Mouse (Mus musculus) embryonic facial prominence, embryonic 14.5 days (tissue): ENCODE measurements around the gene Hdac7. TPM values are rescaled to one million over a fixed set of nuclear protein-coding genes. Genes with fewer than 3 reads are reported as not detected.
A peak's percentile ranks its signal among the peaks of the same experiment; 100 is the strongest.

Source experiments
- ATAC-seq: fragments of 200-750 bp; cut with Nextera tagmentation; 2 replicates; pipeline ENCODE4 v1.8.0; 2017; ENCODE audit warnings: low read depth, moderate number of reproducible peaks, moderate TSS enrichment
- DNase-seq: peaks from one replicate; pipeline ENCODE4 v3.0.0-alpha.2; 2015; ENCODE audit warnings: low spot score
- H3K27ac ChIP-seq: fragments of 300-500 bp; sonication (generic); replicated peaks from 2 replicates; pipeline ENCODE4 v1.5.1; 2014; ENCODE audit warnings: low read depth, mild to moderate bottlenecking, low read length, moderate library complexity
- H3K27me3 ChIP-seq: fragments of 300-500 bp; sonication (generic); replicated peaks from 2 replicates; pipeline ENCODE4 v1.6.1; 2014; ENCODE audit warnings: low read length; ENCODE audit not compliant: control insufficient read depth, insufficient read depth
- H3K36me3 ChIP-seq: fragments of 300-500 bp; sonication (generic); 2 replicates; pipeline ENCODE4 v1.6.1; 2014; ENCODE audit warnings: low read length, mixed read lengths; ENCODE audit not compliant: control insufficient read depth, insufficient read depth
- H3K4me1 ChIP-seq: fragments of 300-500 bp; sonication (generic); 2 replicates; pipeline ENCODE4 v1.6.1; 2014; ENCODE audit warnings: antibody characterized with exemption, low read length; ENCODE audit not compliant: control insufficient read depth, insufficient read depth
- H3K4me2 ChIP-seq: fragments of 300-500 bp; sonication (generic); 2 replicates; pipeline ENCODE4 v1.6.1; 2014; ENCODE audit warnings: low read depth, mild to moderate bottlenecking, low read length, moderate library complexity, mixed read lengths
- H3K4me3 ChIP-seq: fragments of 300-500 bp; sonication (generic); 2 replicates; pipeline ENCODE4 v1.5.1; 2014; ENCODE audit warnings: low read depth, mild to moderate bottlenecking, low read length
- H3K9ac ChIP-seq: fragments of 300-500 bp; sonication (generic); 2 replicates; pipeline ENCODE4 v1.6.1; 2014; ENCODE audit warnings: low read depth, mild to moderate bottlenecking, low read length, moderate library complexity, mixed read lengths
- H3K9me3 ChIP-seq: fragments of 300-500 bp; sonication (generic); 2 replicates; pipeline ENCODE4 v1.6.1; 2016; ENCODE audit warnings: low read length; ENCODE audit not compliant: control insufficient read depth
- WGBS: fragments of 180-500 bp; shearing (Covaris S2); extraction: QIAGEN DNeasy Blood & Tissue Kit; methylation state at CpG from one replicate; pipeline ENCODE4 v1.1.7; 2014; 5-methylcytosine and 5-hydroxymethylcytosine counted together
- polyA plus RNA-seq: library from polyadenylated mRNA; unstranded; fragments of >200 nt; fragmentation: Nextera tagmentation; extraction: Ambion mirVana; gene quantifications from 2 replicates; pipeline ENCODE4 v1.2.1, GENCODE M21; 2014

Hdac7 gene
- polyA plus RNA-seq, result 30.8 and 31.7 TPM in 2 replicates

GRCm38 (mm10) chr15:97844037-97845034, at the start of gene Hdac7:
Gene Hdac7, minus strand, starts transcription at chr15:97844502.
- no peak for ATAC-seq
- H3K4me1 ChIP-seq, result peaks cover 13% of the 10 kb centered on the region
- no peaks in the 10 kb centered on the region for H3K9me3 ChIP-seq
- H3K27me3 ChIP-seq, result no peaks in the 10 kb centered on the region
- WGBS, result 71% methylated on average over 19 of the region's 19 CpGs
- no peaks in the 10 kb centered on the region for H3K36me3 ChIP-seq
- no peak for DNase-seq
- H3K9ac ChIP-seq, result no peak within 1 kb of the TSS
- no peak within 1 kb of the TSS for H3K4me3 ChIP-seq
- H3K4me2 ChIP-seq, result no peak within 1 kb of the TSS
- H3K27ac ChIP-seq, result no peak within 1 kb of the TSS

- no peak for DNase-seq
- H3K4me2 ChIP-seq, result no peak overlapping the region
- no peak overlapping the region for H3K27ac ChIP-seq
- WGBS, result 60% methylated on average over 8 of the region's 8 CpGs
- H3K27me3 ChIP-seq, result no peaks in the 10 kb centered on the region
- no peak overlapping the region for H3K9ac ChIP-seq
- no peak for ATAC-seq
- no peaks in the 10 kb centered on the region for H3K36me3 ChIP-seq
- H3K9me3 ChIP-seq, result no peaks in the 10 kb centered on the region
- peaks cover 3% of the 10 kb centered on the region; the same call in 1 of the 2 replicates for H3K4me1 ChIP-seq
- no peak overlapping the region for H3K4me3 ChIP-seq
Measured at GRCm38 (mm10) chr15:97892506-97892905, 48.2 kb upstream of the Hdac7 start.

GRCm38 (mm10) chr15:97890450-97890849, 46.1 kb upstream of the Hdac7 start:
- no peak overlapping the region for H3K4me3 ChIP-seq
- DNase-seq (no peak), ATAC-seq (no peak)
- H3K27ac ChIP-seq, result no peak overlapping the region
- no peak overlapping the region for H3K4me2 ChIP-seq
- no peaks in the 10 kb centered on the region for H3K27me3 ChIP-seq
- H3K9me3 ChIP-seq, result no peaks in the 10 kb centered on the region
- WGBS, result 91% methylated on average over 10 of the region's 10 CpGs
- no peaks in the 10 kb centered on the region for H3K4me1 ChIP-seq
- H3K36me3 ChIP-seq, result no peaks in the 10 kb centered on the region
- H3K9ac ChIP-seq, result no peak overlapping the region

GRCm38 (mm10) chr15:97890017-97890416, 45.7 kb upstream of the Hdac7 start:
- 57% methylated on average over 11 of the region's 11 CpGs for WGBS
- peak; percentile 34 for DNase-seq
- ATAC-seq, result no peak
- no peaks in the 10 kb centered on the region for H3K36me3 ChIP-seq
- no peak overlapping the region for H3K9ac ChIP-seq
- no peaks in the 10 kb centered on the region for H3K4me1 ChIP-seq
- H3K4me3 ChIP-seq, result no peak overlapping the region
- no peaks in the 10 kb centered on the region for H3K27me3 ChIP-seq
- H3K9me3 ChIP-seq, result no peaks in the 10 kb centered on the region
- H3K27ac ChIP-seq, result no peak overlapping the region
- no peak overlapping the region for H3K4me2 ChIP-seq

- Histone ChIP-seq H3K27ac (no peak overlapping the region), H3K4me2 (no peak overlapping the region), H3K9me3 (no peaks in the 10 kb centered on the region), H3K4me1 (no peaks in the 10 kb centered on the region), H3K9ac (no peak overlapping the region), H3K27me3 (no peaks in the 10 kb centered on the region), H3K4me3 (no peak overlapping the region), H3K36me3 (no peaks in the 10 kb centered on the region)
- DNase-seq, result no peak
- 66% methylated on average over 10 of the region's 10 CpGs for WGBS
- ATAC-seq, result no peak
Measured at GRCm38 (mm10) chr15:97887541-97888016, 43.3 kb upstream of the Hdac7 start.

- Histone ChIP-seq H3K9ac (no peak overlapping the region), H3K9me3 (no peaks in the 10 kb centered on the region), H3K36me3 (no peaks in the 10 kb centered on the region), H3K4me1 (no peaks in the 10 kb centered on the region), H3K4me3 (no peak overlapping the region), H3K27me3 (no peaks in the 10 kb centered on the region), H3K4me2 (no peak overlapping the region), H3K27ac (no peak overlapping the region)
- DNase-seq, result no peak
- ATAC-seq, result no peak
- WGBS, result 88% methylated on average over 8 of the region's 8 CpGs
Measured at GRCm38 (mm10) chr15:97881423-97881822, 37.1 kb upstream of the Hdac7 start.

- DNase-seq (no peak), ATAC-seq (no peak)
- Histone ChIP-seq H3K27ac (no peak overlapping the region), H3K27me3 (no peaks in the 10 kb centered on the region), H3K9ac (no peak overlapping the region), H3K4me1 (no peaks in the 10 kb centered on the region), H3K4me2 (no peak overlapping the region), H3K36me3 (no peaks in the 10 kb centered on the region), H3K4me3 (no peak overlapping the region), H3K9me3 (no peaks in the 10 kb centered on the region)
- WGBS, result 82% methylated on average over 9 of the region's 9 CpGs
Measured at GRCm38 (mm10) chr15:97880441-97880840, 36.1 kb upstream of the Hdac7 start.

GRCm38 (mm10) chr15:97878696-97879328, 34.5 kb upstream of the Hdac7 start:
- Histone ChIP-seq H3K9me3 (no peaks in the 10 kb centered on the region), H3K4me3 (no peak overlapping the region), H3K9ac (no peak overlapping the region), H3K36me3 (no peaks in the 10 kb centered on the region), H3K27me3 (no peaks in the 10 kb centered on the region), H3K27ac (no peak overlapping the region), H3K4me2 (no peak overlapping the region), H3K4me1 (no peaks in the 10 kb centered on the region)
- peak; percentile 54 for DNase-seq
- WGBS, result 44% methylated on average over 7 of the region's 7 CpGs
- peak; percentile 47; the same call in 1 of the 2 replicates for ATAC-seq
